Mouse (Mus musculus) heart, embryonic 16.5 days (tissue): Measurements from ENCODE around the gene Ick. TPM values are rescaled to one million over a fixed set of nuclear protein-coding genes. Genes with fewer than 3 reads are reported as not detected.
"Not testable (repeated sequence)": the region's sequence is repeated elsewhere in the genome, so short reads cannot be mapped to it uniquely, and the experiment has no call there.

Source experiments
- ATAC-seq: fragments of 200-750 bp; cut with Nextera tagmentation; replicated peaks from 2 replicates; pipeline ENCODE4 v1.8.0; 2017; ENCODE audit warnings: moderate number of reproducible peaks; ENCODE audit not compliant: insufficient read depth, low FRiP score; ENCODE audit errors: extremely low read depth
- H3K27ac ChIP-seq: fragments of 300-500 bp; sonication (generic); 2 replicates; pipeline ENCODE4 v1.5.1; 2014; ENCODE audit warnings: mild to moderate bottlenecking, low read length, control low read depth, moderate library complexity
- H3K27me3 ChIP-seq: fragments of 300-500 bp; sonication (generic); 2 replicates; pipeline ENCODE4 v1.6.1; 2014; ENCODE audit warnings: low read length, mixed read lengths; ENCODE audit not compliant: control insufficient read depth, insufficient read depth
- H3K36me3 ChIP-seq: fragments of 300-500 bp; sonication (generic); 2 replicates; pipeline ENCODE4 v1.6.1; 2014; ENCODE audit not compliant: control insufficient read depth, insufficient read depth
- H3K4me1 ChIP-seq: fragments of 300-500 bp; sonication (generic); 2 replicates; pipeline ENCODE4 v1.6.1; 2014; ENCODE audit warnings: low read length, mixed read lengths; ENCODE audit not compliant: control insufficient read depth, insufficient read depth
- H3K4me2 ChIP-seq: fragments of 300-500 bp; sonication (generic); 2 replicates; pipeline ENCODE4 v1.6.1; 2014; ENCODE audit warnings: low read depth, mild to moderate bottlenecking, control low read depth, low read length
- H3K4me3 ChIP-seq: fragments of 300-500 bp; sonication (generic); 2 replicates; pipeline ENCODE4 v1.5.1; 2014; ENCODE audit warnings: mild to moderate bottlenecking, control low read depth, low read length
- H3K9ac ChIP-seq: fragments of 300-500 bp; sonication (generic); 2 replicates; pipeline ENCODE4 v1.6.1; 2014; ENCODE audit warnings: low read length, control low read depth
- H3K9me3 ChIP-seq: fragments of 300-500 bp; sonication (generic); replicated peaks from 2 replicates; pipeline ENCODE4 v1.6.1; 2016; ENCODE audit warnings: low read length; ENCODE audit not compliant: control insufficient read depth
- WGBS: fragments of 180-500 bp; shearing (Covaris S2); extraction: QIAGEN DNeasy Blood & Tissue Kit; methylation state at CpG from one replicate; pipeline ENCODE4 v1.1.7; 2014; 5-methylcytosine and 5-hydroxymethylcytosine counted together
- polyA plus RNA-seq: library from polyadenylated mRNA; unstranded; fragments of >200 nt; fragmentation: Nextera tagmentation; extraction: Ambion mirVana; gene quantifications from 2 replicates; pipeline ENCODE4 v1.2.1, GENCODE M21; 2015

The Ick gene
- polyA plus RNA-seq, 1 experiment from 2014 or later, result 14.6 TPM

DNA sequence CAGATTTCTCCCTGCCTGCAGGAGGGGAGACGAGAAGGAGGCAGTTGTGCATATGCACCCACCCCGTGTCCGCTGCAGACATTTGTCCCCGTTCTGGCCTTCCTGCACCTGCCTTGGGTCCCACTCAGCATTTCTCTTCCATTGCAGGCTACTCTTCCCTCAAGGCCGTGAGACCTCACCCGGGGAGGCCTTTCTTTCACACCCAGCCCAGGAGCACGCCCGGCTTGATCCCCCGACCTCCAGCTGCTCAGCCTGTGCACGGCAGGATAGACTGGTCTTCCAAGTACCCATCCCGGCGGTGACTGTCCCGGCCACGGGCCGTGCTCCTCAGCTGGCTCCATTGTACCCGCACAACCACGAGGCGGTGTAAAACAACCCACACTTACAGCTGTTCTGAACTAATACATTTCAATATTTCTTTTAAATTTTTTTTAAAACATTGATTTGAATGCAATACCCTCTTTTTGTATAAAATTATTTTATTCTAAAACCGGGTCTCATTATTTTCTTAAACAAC, 58.5 kb downstream of the Ick start:
- Histone ChIP-seq H3K27ac (peak overlapping the region; percentile 73), H3K4me1 (peaks cover 7% of the 10 kb centered on the region), H3K4me2 (no peak overlapping the region), H3K4me3 (no peak overlapping the region), H3K36me3 (peaks cover 14% of the 10 kb centered on the region), H3K9ac (no peak overlapping the region), H3K9me3 (no peaks in the 10 kb centered on the region), H3K27me3 (no peaks in the 10 kb centered on the region)
- ATAC-seq, result no peak
- WGBS, result 88% methylated on average over 19 of the region's 19 CpGs

GRCm38 (mm10) chr9:78168864-78169263, 59.9 kb downstream of the Ick start:
- H3K4me3 ChIP-seq, result no peak overlapping the region
- ATAC-seq, result no peak
- 91% methylated on average over 6 of the region's 6 CpGs for WGBS
- no peaks in the 10 kb centered on the region for H3K27me3 ChIP-seq
- H3K4me2 ChIP-seq, result no peak overlapping the region
- peaks cover 14% of the 10 kb centered on the region for H3K36me3 ChIP-seq
- no peak overlapping the region for H3K27ac ChIP-seq
- peaks cover 7% of the 10 kb centered on the region for H3K4me1 ChIP-seq
- no peaks in the 10 kb centered on the region for H3K9me3 ChIP-seq
- H3K9ac ChIP-seq, result no peak overlapping the region

DNA sequence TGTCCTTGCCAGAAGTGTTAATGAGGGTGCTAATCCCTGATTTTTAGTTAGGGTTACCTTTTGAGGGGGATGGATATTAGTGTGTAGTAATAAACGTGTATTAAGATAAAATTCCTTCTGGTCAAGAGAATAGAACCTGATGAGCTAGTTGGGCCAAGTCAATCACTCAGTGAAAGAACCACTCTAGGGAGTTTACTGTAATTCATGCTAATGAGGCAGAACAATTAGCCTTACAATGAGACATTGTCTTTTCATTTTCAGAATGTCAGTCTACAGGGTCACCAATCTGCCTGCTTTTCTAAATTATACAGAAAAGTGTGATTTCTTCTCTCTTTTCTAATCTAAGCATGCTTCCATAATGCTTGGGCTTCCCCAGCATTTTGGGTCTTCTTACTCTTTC, 65.0 kb downstream of the Ick start:
- whole genome bisulfite sequencing, result 58% methylated on average over 1 of the region's 1 CpGs

DNA sequence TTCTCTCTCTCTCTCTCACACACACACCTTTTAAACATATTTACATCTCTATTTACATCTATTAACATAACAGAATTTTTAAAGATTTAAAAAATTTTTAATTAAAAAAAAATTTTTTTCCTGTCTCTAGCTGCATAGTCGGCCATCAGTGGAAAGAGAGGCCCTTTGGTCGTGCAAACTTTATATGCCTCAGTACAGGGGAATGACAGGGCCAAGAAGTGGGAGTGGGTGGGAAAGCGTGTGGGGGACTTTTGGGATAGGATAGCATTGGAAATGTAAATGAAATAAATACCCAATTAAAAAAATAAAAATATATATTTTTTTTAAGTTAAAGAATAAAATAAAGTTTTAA, 65.9 kb downstream of the Ick start:
- not testable (repeated sequence) for ATAC-seq, H3K9ac ChIP-seq, H3K27me3 ChIP-seq, H3K9me3 ChIP-seq, H3K4me3 ChIP-seq, H3K36me3 ChIP-seq, H3K4me1 ChIP-seq
- WGBS, result 33% methylated on average over 3 of the region's 3 CpGs
- Histone ChIP-seq H3K4me2 (0 out of 2 replicates have a peak overlapping the region, but pooled peaks have one; percentile 21), H3K27ac (peak overlapping the region; percentile 67; the same call in 1 of the 2 replicates)

More for the DNA sequence above, 65.0 kb downstream of the Ick start:
- Histone ChIP-seq H3K27ac (no peak overlapping the region), H3K9me3 (no peaks in the 10 kb centered on the region), H3K4me3 (no peak overlapping the region), H3K4me2 (no peak overlapping the region), H3K27me3 (no peaks in the 10 kb centered on the region), H3K9ac (no peak overlapping the region), H3K36me3 (no peaks in the 10 kb centered on the region), H3K4me1 (peaks cover 7% of the 10 kb centered on the region; the same call in 1 of the 2 replicates)
- no peak for ATAC-seq

DNA sequence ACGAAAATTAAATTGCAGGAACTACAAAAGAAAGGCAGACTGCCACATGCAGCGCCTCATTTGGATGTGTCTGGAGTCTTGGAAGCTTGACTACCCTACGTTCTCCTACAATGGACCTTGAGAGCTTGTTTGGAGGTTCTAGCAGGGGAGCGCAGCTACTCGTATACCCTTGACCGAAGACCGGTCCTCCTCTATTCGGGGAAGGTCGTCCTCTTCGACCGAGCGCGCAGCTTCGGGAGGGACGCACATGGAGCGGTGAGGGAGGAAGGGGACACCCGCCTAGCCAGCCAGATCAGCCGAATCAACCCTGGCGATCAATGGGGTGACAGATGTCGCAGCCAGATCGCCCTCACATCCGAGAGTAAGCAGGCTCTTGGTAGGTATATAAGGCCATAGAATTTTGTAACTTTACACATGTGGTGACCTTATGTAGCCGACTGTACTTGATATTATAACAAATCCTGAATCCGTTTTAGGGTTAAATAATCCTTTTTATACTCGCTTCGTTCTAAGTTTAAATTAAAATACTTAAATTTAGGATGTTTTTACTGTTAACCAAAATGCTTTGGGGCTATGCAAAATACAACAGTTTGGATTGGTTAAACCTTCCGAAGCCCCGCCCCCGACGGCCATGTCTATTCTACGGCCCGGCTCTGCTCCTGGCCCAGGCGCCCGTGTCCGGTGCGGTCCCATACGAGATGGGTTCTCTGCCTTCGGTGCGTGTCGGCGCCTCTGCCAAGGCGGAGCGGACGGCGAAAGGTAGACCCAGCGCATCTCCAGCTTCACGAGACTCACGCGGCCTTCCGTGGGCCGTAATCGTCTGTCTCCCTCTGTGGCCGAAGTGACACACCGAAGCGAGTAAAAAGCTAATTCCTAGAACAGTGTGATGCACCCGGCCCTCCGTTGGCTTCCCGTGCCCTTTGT, 66.5 kb downstream of the Ick start:
- peak overlapping the region; percentile 99 for H3K27ac ChIP-seq
- no peaks in the 10 kb centered on the region for H3K36me3 ChIP-seq
- under 1% methylated on average over 49 of the region's 58 CpGs for WGBS
- peak overlapping the region; percentile 83 for H3K4me3 ChIP-seq
- peaks cover 7% of the 10 kb centered on the region; the same call in 1 of the 2 replicates for H3K4me1 ChIP-seq
- no peaks in the 10 kb centered on the region for H3K9me3 ChIP-seq
- no peaks in the 10 kb centered on the region for H3K27me3 ChIP-seq
- H3K4me2 ChIP-seq, result peak overlapping the region; percentile 67
- H3K9ac ChIP-seq, result peak overlapping the region; percentile 94
- ATAC-seq, result peak; percentile 99

GRCm38 (mm10) chr9:78176201-78176727, 67.3 kb downstream of the Ick start:
- no peaks in the 10 kb centered on the region for H3K36me3 ChIP-seq
- H3K4me2 ChIP-seq, result peak overlapping the region; percentile 67
- H3K27me3 ChIP-seq, result no peaks in the 10 kb centered on the region
- H3K9ac ChIP-seq, result peak overlapping the region; percentile 94
- ATAC-seq, result peak; percentile 47
- 1% methylated on average over 22 of the region's 22 CpGs for WGBS
- H3K4me3 ChIP-seq, result peak overlapping the region; percentile 83
- no peaks in the 10 kb centered on the region for H3K9me3 ChIP-seq
- H3K4me1 ChIP-seq, result peaks cover 7% of the 10 kb centered on the region; the same call in 1 of the 2 replicates
- peak overlapping the region; percentile 99 for H3K27ac ChIP-seq

- Histone ChIP-seq H3K4me3 (peak overlapping the region; percentile 83), H3K4me1 (peaks cover 7% of the 10 kb centered on the region; the same call in 1 of the 2 replicates), H3K27me3 (no peaks in the 10 kb centered on the region), H3K4me2 (peak overlapping the region; percentile 67), H3K27ac (peak overlapping the region; percentile 99), H3K36me3 (no peaks in the 10 kb centered on the region), H3K9me3 (no peaks in the 10 kb centered on the region), H3K9ac (peak overlapping the region; percentile 94)
- 39% methylated on average over 7 of the region's 7 CpGs for WGBS
- ATAC-seq, result no peak
These were observed 67.8 kb downstream of the Ick start for GRCm38 (mm10) chr9:78176831-78177230.

- no peak overlapping the region for H3K27ac ChIP-seq
- H3K9me3 ChIP-seq, result no peaks in the 10 kb centered on the region
- no peak overlapping the region for H3K4me2 ChIP-seq
- H3K4me3 ChIP-seq, result no peak overlapping the region
- no peak overlapping the region for H3K9ac ChIP-seq
- no peak for ATAC-seq
- no peaks in the 10 kb centered on the region for H3K27me3 ChIP-seq
- WGBS, result 73% methylated on average over 5 of the region's 5 CpGs
- peaks cover 7% of the 10 kb centered on the region; the same call in 1 of the 2 replicates for H3K4me1 ChIP-seq
- no peaks in the 10 kb centered on the region for H3K36me3 ChIP-seq
These were observed 69.2 kb downstream of the Ick start for GRCm38 (mm10) chr9:78178197-78178596.

- Histone ChIP-seq H3K4me1 (peaks cover 7% of the 10 kb centered on the region; the same call in 1 of the 2 replicates), H3K4me3 (no peak overlapping the region), H3K4me2 (no peak overlapping the region), H3K27me3 (no peaks in the 10 kb centered on the region), H3K9me3 (no peaks in the 10 kb centered on the region), H3K27ac (no peak overlapping the region), H3K36me3 (no peaks in the 10 kb centered on the region), H3K9ac (no peak overlapping the region)
- ATAC-seq, result no peak
- WGBS, result 89% methylated on average over 2 of the region's 2 CpGs
These were observed 70.1 kb downstream of the Ick start for GRCm38 (mm10) chr9:78179071-78179470.
